Mouse (Mus musculus): ENCODE data around the gene Rgs7bp. TPM values are rescaled to one million over a fixed set of nuclear protein-coding genes. Genes with fewer than 3 reads are reported as not detected.

The Rgs7bp gene
- polyA plus RNA-seq, 1 experiment from 2014 or later = 1.4 TPM

- H3K27ac ChIP-seq (ENCODE audit: low read depth, low read length) = no peak overlapping the region
- no peaks in the 10 kb centered on the region for H3K27me3 ChIP-seq (ENCODE audit: control insufficient read depth, insufficient read depth, low read length)
- ATAC-seq (replicated peaks; ENCODE audit: low FRiP score) = no peak
- H3K4me3 ChIP-seq (ENCODE audit: low read depth, low read length) = no peak overlapping the region
- H3K9me3 ChIP-seq (ENCODE audit: control insufficient read depth, low read length) = no peaks in the 10 kb centered on the region
- H3K4me1 ChIP-seq (replicated peaks; ENCODE audit: control insufficient read depth, insufficient read depth, low read length) = no peaks in the 10 kb centered on the region
- 78% methylated on average over 7 of the region's 7 CpGs for WGBS
- DNase-seq (ENCODE audit: low spot score) = no peak
- no peak overlapping the region for H3K4me2 ChIP-seq (ENCODE audit: low read depth, low read length, severe bottlenecking)
- no peaks in the 10 kb centered on the region for H3K36me3 ChIP-seq (ENCODE audit: control insufficient read depth, insufficient read depth, low read length)
- H3K9ac ChIP-seq (ENCODE audit: low read length) = no peak overlapping the region
Measured at GRCm38 (mm10) chr13:104962166-104962565, 92.6 kb downstream of the Rgs7bp start.

- no peaks in the 10 kb centered on the region for H3K36me3 ChIP-seq (ENCODE audit: control insufficient read depth, insufficient read depth, low read length)
- no peak overlapping the region for H3K27ac ChIP-seq (ENCODE audit: low read depth, low read length)
- ATAC-seq (replicated peaks; ENCODE audit: low FRiP score) (no peak), DNase-seq (ENCODE audit: low spot score) (no peak)
- H3K4me2 ChIP-seq (ENCODE audit: low read depth, low read length, severe bottlenecking) = no peak overlapping the region
- no peaks in the 10 kb centered on the region for H3K27me3 ChIP-seq (ENCODE audit: control insufficient read depth, insufficient read depth, low read length)
- WGBS = 88% methylated on average over 14 of the region's 14 CpGs
- H3K4me3 ChIP-seq (ENCODE audit: low read depth, low read length) = no peak overlapping the region
- no peaks in the 10 kb centered on the region for H3K4me1 ChIP-seq (replicated peaks; ENCODE audit: control insufficient read depth, insufficient read depth, low read length)
- no peak overlapping the region for H3K9ac ChIP-seq (ENCODE audit: low read length)
- no peaks in the 10 kb centered on the region for H3K9me3 ChIP-seq (ENCODE audit: control insufficient read depth, low read length)
Measured at GRCm38 (mm10) chr13:104960951-104961715, 93.6 kb downstream of the Rgs7bp start.

- H3K36me3 ChIP-seq (ENCODE audit: control insufficient read depth, insufficient read depth, low read length) = no peaks in the 10 kb centered on the region
- no peaks in the 10 kb centered on the region for H3K27me3 ChIP-seq (ENCODE audit: control insufficient read depth, insufficient read depth, low read length)
- WGBS = 81% methylated on average over 7 of the region's 7 CpGs
- H3K4me1 ChIP-seq (replicated peaks; ENCODE audit: control insufficient read depth, insufficient read depth, low read length) = no peaks in the 10 kb centered on the region
- no peaks in the 10 kb centered on the region for H3K9me3 ChIP-seq (ENCODE audit: control insufficient read depth, low read length)
- no peak for ATAC-seq (replicated peaks; ENCODE audit: low FRiP score)
- no peak overlapping the region for H3K27ac ChIP-seq (ENCODE audit: low read depth, low read length)
- H3K4me2 ChIP-seq (ENCODE audit: low read depth, low read length, severe bottlenecking) = no peak overlapping the region
- H3K9ac ChIP-seq (ENCODE audit: low read length) = no peak overlapping the region
- no peak overlapping the region for H3K4me3 ChIP-seq (ENCODE audit: low read depth, low read length)
- DNase-seq (ENCODE audit: low spot score) = no peak
Measured at GRCm38 (mm10) chr13:104960206-104960928, 94.4 kb downstream of the Rgs7bp start.

GRCm38 (mm10) chr13:104959733-104960132 lies 95.0 kb downstream of the Rgs7bp start:
- Histone ChIP-seq H3K4me3 (ENCODE audit: low read depth, low read length) (no peak overlapping the region), H3K4me1 (replicated peaks; ENCODE audit: control insufficient read depth, insufficient read depth, low read length) (no peaks in the 10 kb centered on the region), H3K27me3 (ENCODE audit: control insufficient read depth, insufficient read depth, low read length) (no peaks in the 10 kb centered on the region), H3K9ac (ENCODE audit: low read length) (no peak overlapping the region), H3K36me3 (ENCODE audit: control insufficient read depth, insufficient read depth, low read length) (no peaks in the 10 kb centered on the region), H3K27ac (ENCODE audit: low read depth, low read length) (no peak overlapping the region), H3K4me2 (ENCODE audit: low read depth, low read length, severe bottlenecking) (no peak overlapping the region), H3K9me3 (ENCODE audit: control insufficient read depth, low read length) (no peaks in the 10 kb centered on the region)
- DNase-seq (ENCODE audit: low spot score) = no peak
- WGBS = 90% methylated on average over 4 of the region's 4 CpGs
- no peak for ATAC-seq (replicated peaks; ENCODE audit: low FRiP score)

- Histone ChIP-seq H3K9me3 (ENCODE audit: control insufficient read depth, low read length) (no peaks in the 10 kb centered on the region), H3K27me3 (ENCODE audit: control insufficient read depth, insufficient read depth, low read length) (no peaks in the 10 kb centered on the region), H3K9ac (ENCODE audit: low read length) (no peak overlapping the region), H3K27ac (ENCODE audit: low read depth, low read length) (no peak overlapping the region), H3K4me2 (ENCODE audit: low read depth, low read length, severe bottlenecking) (peak overlapping the region; percentile 26; the same call in 1 of the 2 replicates), H3K4me3 (ENCODE audit: low read depth, low read length) (no peak overlapping the region), H3K4me1 (replicated peaks; ENCODE audit: control insufficient read depth, insufficient read depth, low read length) (no peaks in the 10 kb centered on the region), H3K36me3 (ENCODE audit: control insufficient read depth, insufficient read depth, low read length) (no peaks in the 10 kb centered on the region)
- WGBS = 1% methylated on average over 7 of the region's 7 CpGs
- DNase-seq (ENCODE audit: low spot score) (peak; percentile 92), ATAC-seq (replicated peaks; ENCODE audit: low FRiP score) (peak; percentile 95)
Measured at GRCm38 (mm10) chr13:104947958-104948357, 106.8 kb downstream of the Rgs7bp start.

GRCm38 (mm10) chr13:104940483-104940882 lies 114.2 kb downstream of the Rgs7bp start:
- Histone ChIP-seq H3K4me3 (ENCODE audit: low read depth, low read length) (no peak overlapping the region), H3K4me1 (replicated peaks; ENCODE audit: control insufficient read depth, insufficient read depth, low read length) (0 out of 2 replicates have a peak, but pooled peaks cover 5% of the 10 kb centered on the region), H3K27me3 (ENCODE audit: control insufficient read depth, insufficient read depth, low read length) (no peaks in the 10 kb centered on the region), H3K9me3 (ENCODE audit: control insufficient read depth, low read length) (no peaks in the 10 kb centered on the region), H3K4me2 (ENCODE audit: low read depth, low read length, severe bottlenecking) (no peak overlapping the region), H3K9ac (ENCODE audit: low read length) (no peak overlapping the region), H3K36me3 (ENCODE audit: control insufficient read depth, insufficient read depth, low read length) (no peaks in the 10 kb centered on the region), H3K27ac (ENCODE audit: low read depth, low read length) (no peak overlapping the region)
- 95% methylated on average over 8 of the region's 8 CpGs for WGBS
- ATAC-seq (replicated peaks; ENCODE audit: low FRiP score) (no peak), DNase-seq (ENCODE audit: low spot score) (no peak)

- Histone ChIP-seq H3K4me1 (replicated peaks; ENCODE audit: control insufficient read depth, insufficient read depth, low read length) (0 out of 2 replicates have a peak, but pooled peaks cover 5% of the 10 kb centered on the region), H3K9ac (ENCODE audit: low read length) (no peak overlapping the region), H3K27ac (ENCODE audit: low read depth, low read length) (no peak overlapping the region), H3K27me3 (ENCODE audit: control insufficient read depth, insufficient read depth, low read length) (no peaks in the 10 kb centered on the region), H3K4me3 (ENCODE audit: low read depth, low read length) (no peak overlapping the region), H3K36me3 (ENCODE audit: control insufficient read depth, insufficient read depth, low read length) (no peaks in the 10 kb centered on the region), H3K4me2 (ENCODE audit: low read depth, low read length, severe bottlenecking) (no peak overlapping the region), H3K9me3 (ENCODE audit: control insufficient read depth, low read length) (no peaks in the 10 kb centered on the region)
- WGBS = 7% methylated on average over 4 of the region's 4 CpGs
- DNase-seq (ENCODE audit: low spot score) (peak; percentile 72), ATAC-seq (replicated peaks; ENCODE audit: low FRiP score) (no peak)
Measured at GRCm38 (mm10) chr13:104939856-104940255, 114.9 kb downstream of the Rgs7bp start.

- no peak overlapping the region for H3K4me3 ChIP-seq (ENCODE audit: low read depth, low read length)
- no peaks in the 10 kb centered on the region for H3K27me3 ChIP-seq (ENCODE audit: control insufficient read depth, insufficient read depth, low read length)
- H3K9me3 ChIP-seq (ENCODE audit: control insufficient read depth, low read length) = no peaks in the 10 kb centered on the region
- H3K4me1 ChIP-seq (replicated peaks; ENCODE audit: control insufficient read depth, insufficient read depth, low read length) = 0 out of 2 replicates have a peak, but pooled peaks cover 5% of the 10 kb centered on the region
- peak; percentile 56; the same call in 1 of the 2 replicates for ATAC-seq (replicated peaks; ENCODE audit: low FRiP score)
- H3K4me2 ChIP-seq (ENCODE audit: low read depth, low read length, severe bottlenecking) = no peak overlapping the region
- H3K9ac ChIP-seq (ENCODE audit: low read length) = no peak overlapping the region
- WGBS = 75% methylated on average over 13 of the region's 13 CpGs
- H3K36me3 ChIP-seq (ENCODE audit: control insufficient read depth, insufficient read depth, low read length) = no peaks in the 10 kb centered on the region
- no peak overlapping the region for H3K27ac ChIP-seq (ENCODE audit: low read depth, low read length)
- no peak for DNase-seq (ENCODE audit: low spot score)
Measured at GRCm38 (mm10) chr13:104938966-104939593, 115.7 kb downstream of the Rgs7bp start.
